Mouse (Mus musculus) lung, embryonic 16.5 days (tissue): ENCODE measurements around the gene Kcnk1. TPM values are rescaled to one million over a fixed set of nuclear protein-coding genes. Genes with fewer than 3 reads are reported as not detected.

ENCODE experiments used
- ATAC-seq: fragments of 200-750 bp; cut with Nextera tagmentation; 2 replicates; pipeline ENCODE4 v1.8.0; 2017; ENCODE audit warnings: low read depth, mild to moderate bottlenecking, moderate library complexity
- H3K27ac ChIP-seq: fragments of 300-500 bp; sonication (generic); 2 replicates; pipeline ENCODE4 v1.5.1; 2014; ENCODE audit warnings: mild to moderate bottlenecking, control low read depth, low read length
- H3K27me3 ChIP-seq: fragments of 300-500 bp; sonication (generic); 2 replicates; pipeline ENCODE4 v1.6.1; 2014; ENCODE audit warnings: low read depth, low read length, mixed read lengths; ENCODE audit not compliant: control insufficient read depth, insufficient read depth
- H3K36me3 ChIP-seq: fragments of 300-500 bp; sonication (generic); 2 replicates; pipeline ENCODE4 v1.6.1; 2014; ENCODE audit warnings: low read length; ENCODE audit not compliant: control insufficient read depth, insufficient read depth
- H3K4me1 ChIP-seq: fragments of 300-500 bp; sonication (generic); replicated peaks from 2 replicates; pipeline ENCODE4 v1.6.1; 2014; ENCODE audit warnings: low read length, mixed read lengths; ENCODE audit not compliant: control insufficient read depth, insufficient read depth
- H3K4me2 ChIP-seq: fragments of 300-500 bp; sonication (generic); 2 replicates; pipeline ENCODE4 v1.6.1; 2014; ENCODE audit warnings: low read depth, low read length, control low read depth
- H3K4me3 ChIP-seq: fragments of 300-500 bp; sonication (generic); 2 replicates; pipeline ENCODE4 v1.5.1; 2014; ENCODE audit warnings: mild to moderate bottlenecking, low read length, control low read depth
- H3K9ac ChIP-seq: fragments of 300-500 bp; sonication (generic); 2 replicates; pipeline ENCODE4 v1.6.1; 2014; ENCODE audit warnings: low read length, control low read depth
- H3K9me3 ChIP-seq: fragments of 300-500 bp; sonication (generic); 2 replicates; pipeline ENCODE4 v1.6.1; 2016; ENCODE audit warnings: low read length; ENCODE audit not compliant: control insufficient read depth
- WGBS: fragments of 180-500 bp; shearing (Covaris S2); extraction: QIAGEN DNeasy Blood & Tissue Kit; methylation state at CpG from one replicate; pipeline ENCODE4 v1.1.7; 2014; 5-methylcytosine and 5-hydroxymethylcytosine counted together
- polyA plus RNA-seq: library from polyadenylated mRNA; unstranded; fragments of >200 nt; fragmentation: Nextera tagmentation; extraction: Ambion mirVana; gene quantifications from 2 replicates; pipeline ENCODE4 v1.2.1, GENCODE M21; 2015

Gene Kcnk1
- polyA plus RNA-seq, 1 experiment from 2014 or later = 55.9 TPM

DNA sequence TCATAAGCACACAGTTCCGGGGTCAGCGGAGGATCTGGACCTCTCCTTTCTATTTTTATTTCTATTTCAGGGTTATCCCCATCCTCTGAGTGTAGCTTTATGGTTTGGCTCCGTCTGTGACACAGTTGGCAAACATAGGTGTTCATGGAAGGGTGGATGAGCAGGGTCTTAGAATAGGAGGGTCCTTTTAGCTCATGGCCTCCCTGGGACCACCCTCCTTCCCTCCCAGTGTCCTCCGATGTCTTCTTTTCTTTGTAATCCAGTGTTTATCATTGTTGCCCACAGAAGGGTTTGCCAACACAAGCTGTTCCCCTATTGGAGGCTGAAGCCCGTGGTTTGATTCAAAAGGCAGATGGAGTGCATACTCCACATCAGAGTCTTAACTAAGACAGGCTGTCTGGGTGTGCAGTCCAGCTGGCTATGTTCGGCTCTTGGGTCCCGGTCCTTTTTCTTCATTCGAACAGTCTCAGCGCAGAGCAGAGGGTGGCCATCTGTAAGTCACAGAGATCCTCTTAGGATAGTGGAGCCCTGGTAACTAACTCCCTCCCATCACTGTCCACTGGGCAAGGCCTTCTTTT is 69.0 kb downstream of the Kcnk1 start:
- Histone ChIP-seq H3K4me3 (no peak overlapping the region), H3K27ac (0 out of 2 replicates have a peak overlapping the region, but pooled peaks have one; percentile 27), H3K4me2 (no peak overlapping the region), H3K4me1 (no peaks in the 10 kb centered on the region), H3K9me3 (no peaks in the 10 kb centered on the region), H3K9ac (no peak overlapping the region), H3K27me3 (no peaks in the 10 kb centered on the region), H3K36me3 (no peaks in the 10 kb centered on the region)
- ATAC-seq = peak; percentile 86
- WGBS = 52% methylated on average over 9 of the region's 9 CpGs

DNA sequence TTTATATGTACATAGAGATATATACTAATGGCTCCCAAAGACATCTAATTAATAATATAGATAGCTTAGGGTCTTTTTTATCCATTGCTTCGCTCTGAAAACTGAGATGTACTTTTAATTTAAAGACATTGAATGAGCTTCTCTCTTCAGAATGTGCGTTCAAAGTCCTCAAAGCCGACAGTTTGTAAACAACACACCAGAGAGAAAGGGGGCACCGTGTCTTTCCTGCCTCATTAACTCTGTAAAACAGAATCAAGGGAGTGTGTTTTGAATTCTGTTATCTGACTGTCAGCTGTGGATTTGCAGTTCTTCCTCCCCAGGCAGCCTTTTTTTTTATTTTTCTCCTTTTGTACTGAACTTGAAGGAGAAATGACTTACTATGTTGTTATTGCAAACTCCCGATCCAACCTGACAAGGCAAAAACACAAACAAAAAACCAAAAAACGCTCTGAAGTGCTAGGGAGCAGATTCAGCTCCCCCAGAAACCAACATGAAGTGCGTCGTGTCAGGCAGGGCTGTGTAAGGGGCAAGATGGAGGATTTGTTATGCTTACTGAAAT is 69.7 kb downstream of the Kcnk1 start:
- no peaks in the 10 kb centered on the region for H3K4me1 ChIP-seq
- no peak overlapping the region for H3K4me2 ChIP-seq
- H3K27me3 ChIP-seq = no peaks in the 10 kb centered on the region
- no peak overlapping the region for H3K4me3 ChIP-seq
- no peaks in the 10 kb centered on the region for H3K36me3 ChIP-seq
- peak overlapping the region; percentile 51 for H3K27ac ChIP-seq
- peak; percentile 32 for ATAC-seq
- 35% methylated on average over 8 of the region's 8 CpGs for WGBS
- H3K9me3 ChIP-seq = no peaks in the 10 kb centered on the region
- H3K9ac ChIP-seq = no peak overlapping the region

DNA sequence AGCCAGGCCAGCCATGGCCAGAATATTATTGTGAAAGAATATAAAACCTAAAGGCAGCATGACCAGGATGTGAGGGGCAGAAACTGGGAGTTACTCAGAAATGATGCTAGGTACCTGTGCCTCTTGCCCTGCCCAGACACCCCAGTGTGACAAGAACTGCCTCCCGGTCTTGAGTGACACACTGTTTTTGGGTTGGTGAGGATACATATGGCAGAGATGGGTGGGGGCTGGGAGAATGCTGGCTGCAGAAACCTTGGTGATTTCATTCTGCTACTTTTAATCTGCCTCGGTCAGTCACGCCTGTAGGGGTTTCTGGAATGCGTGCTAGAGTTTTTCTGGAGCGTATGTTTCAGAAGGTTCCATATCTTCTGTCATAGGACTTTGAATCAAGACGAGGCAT is 72.3 kb downstream of the Kcnk1 start:
- H3K27me3 ChIP-seq = no peaks in the 10 kb centered on the region
- no peak overlapping the region for H3K27ac ChIP-seq
- 61% methylated on average over 6 of the region's 6 CpGs for WGBS
- no peaks in the 10 kb centered on the region for H3K36me3 ChIP-seq
- no peak overlapping the region for H3K4me2 ChIP-seq
- ATAC-seq = no peak
- no peaks in the 10 kb centered on the region for H3K4me1 ChIP-seq
- H3K9me3 ChIP-seq = no peaks in the 10 kb centered on the region
- H3K4me3 ChIP-seq = no peak overlapping the region
- no peak overlapping the region for H3K9ac ChIP-seq

DNA sequence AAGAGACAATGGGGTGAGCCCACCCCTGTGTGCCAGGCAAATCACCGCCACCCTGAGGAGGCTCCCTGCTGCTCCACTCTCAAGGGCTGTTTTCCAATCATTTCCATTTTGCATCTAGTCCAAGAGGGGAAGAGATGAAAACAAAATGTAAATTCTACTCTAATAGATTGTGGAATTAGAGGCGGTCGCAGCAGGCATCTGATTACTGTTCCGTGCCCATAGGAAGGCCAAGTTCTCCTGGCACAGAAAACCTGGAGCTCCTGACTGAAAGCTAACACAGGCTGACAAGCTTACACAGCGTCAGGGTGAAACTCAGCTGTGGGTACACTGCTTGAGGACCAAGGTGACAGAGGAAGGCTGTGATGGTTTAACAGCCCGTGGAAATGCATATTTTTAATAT is 73.2 kb downstream of the Kcnk1 start:
- no peaks in the 10 kb centered on the region for H3K4me1 ChIP-seq
- WGBS = 76% methylated on average over 6 of the region's 6 CpGs
- no peaks in the 10 kb centered on the region for H3K9me3 ChIP-seq
- no peak overlapping the region for H3K4me2 ChIP-seq
- H3K27me3 ChIP-seq = no peaks in the 10 kb centered on the region
- no peaks in the 10 kb centered on the region for H3K36me3 ChIP-seq
- H3K9ac ChIP-seq = no peak overlapping the region
- no peak overlapping the region for H3K4me3 ChIP-seq
- ATAC-seq = no peak
- no peak overlapping the region for H3K27ac ChIP-seq

- Histone ChIP-seq H3K9me3 (no peaks in the 10 kb centered on the region), H3K4me3 (no peak overlapping the region), H3K9ac (no peak overlapping the region), H3K27me3 (no peaks in the 10 kb centered on the region), H3K36me3 (no peaks in the 10 kb centered on the region), H3K27ac (peak overlapping the region; percentile 45; the same call in 1 of the 2 replicates), H3K4me1 (peaks cover 2% of the 10 kb centered on the region), H3K4me2 (no peak overlapping the region)
- 69% methylated on average over 5 of the region's 5 CpGs for WGBS
- no peak for ATAC-seq
These were observed 77.7 kb downstream of the Kcnk1 start for GRCm38 (mm10) chr8:126072678-126073077.

DNA sequence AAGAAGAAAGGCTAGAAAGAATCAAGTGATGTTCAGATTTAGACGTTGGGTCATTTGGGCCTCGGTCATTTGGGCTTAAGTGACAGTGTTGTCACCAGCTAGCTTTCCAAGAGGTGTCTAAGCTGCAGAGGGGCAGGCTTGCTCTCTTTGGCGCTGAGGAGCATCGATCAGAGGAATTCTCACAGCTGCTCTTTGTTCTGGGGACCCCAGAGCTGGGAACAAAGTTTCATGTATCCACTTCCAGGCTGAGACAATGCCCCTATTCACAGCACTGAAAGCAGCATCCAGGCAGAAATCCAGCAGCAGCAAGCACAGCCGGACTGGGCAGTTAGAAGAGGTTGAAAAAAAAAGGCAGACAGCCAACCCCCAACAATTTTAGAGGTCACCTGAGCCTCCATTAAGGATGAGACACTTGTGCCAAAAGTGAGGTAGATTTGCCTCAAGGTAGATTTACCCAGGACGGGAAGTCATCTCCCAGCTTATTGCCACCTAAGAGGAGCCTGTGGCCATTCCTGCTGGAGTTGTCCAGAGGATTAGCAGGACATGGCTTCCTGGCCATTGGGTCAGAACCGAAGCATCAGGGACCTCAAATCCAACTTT is 78.3 kb downstream of the Kcnk1 start:
- H3K27ac ChIP-seq = peak overlapping the region; percentile 45; the same call in 1 of the 2 replicates
- peak; percentile 43; the same call in 1 of the 2 replicates for ATAC-seq

GRCm38 (mm10) chr8:126074111-126074510 is 79.1 kb downstream of the Kcnk1 start:
- H3K9me3 ChIP-seq = no peaks in the 10 kb centered on the region
- WGBS = 60% methylated on average over 1 of the region's 1 CpGs
- ATAC-seq = no peak
- no peak overlapping the region for H3K4me3 ChIP-seq
- H3K27me3 ChIP-seq = no peaks in the 10 kb centered on the region
- H3K9ac ChIP-seq = no peak overlapping the region
- H3K27ac ChIP-seq = no peak overlapping the region
- peaks cover 4% of the 10 kb centered on the region for H3K4me1 ChIP-seq
- H3K36me3 ChIP-seq = no peaks in the 10 kb centered on the region
- H3K4me2 ChIP-seq = no peak overlapping the region

More for the DNA sequence above, 78.3 kb downstream of the Kcnk1 start:
- Histone ChIP-seq H3K4me1 (peaks cover 2% of the 10 kb centered on the region), H3K9ac (no peak overlapping the region), H3K4me3 (no peak overlapping the region), H3K4me2 (no peak overlapping the region), H3K27me3 (no peaks in the 10 kb centered on the region), H3K9me3 (no peaks in the 10 kb centered on the region), H3K36me3 (no peaks in the 10 kb centered on the region)
- WGBS = 47% methylated on average over 7 of the region's 7 CpGs

- no peak overlapping the region for H3K27ac ChIP-seq
- no peaks in the 10 kb centered on the region for H3K36me3 ChIP-seq
- no peak overlapping the region for H3K9ac ChIP-seq
- no peaks in the 10 kb centered on the region for H3K27me3 ChIP-seq
- WGBS = 9% methylated on average over 10 of the region's 10 CpGs
- peaks cover 4% of the 10 kb centered on the region for H3K4me1 ChIP-seq
- no peak overlapping the region for H3K4me3 ChIP-seq
- peak; percentile 28; the same call in 1 of the 2 replicates for ATAC-seq
- no peaks in the 10 kb centered on the region for H3K9me3 ChIP-seq
- no peak overlapping the region for H3K4me2 ChIP-seq
These were observed 80.4 kb downstream of the Kcnk1 start for GRCm38 (mm10) chr8:126075400-126075799.
